Mouse (Mus musculus): ENCODE measurements around the gene Uba7. TPM values are rescaled to one million over a fixed set of nuclear protein-coding genes. Genes with fewer than 3 reads are reported as not detected.

Uba7 gene
- polyA plus RNA-seq (2017; shearing (Covaris generic)): 343 TPM

GRCm38 (mm10) chr9:107975399-107976386 is at the start of gene Uba7:
Gene Uba7 (plus strand): TSS chr9:107975505.

GRCm38 (mm10) chr9:107928169-107928568 is 47.1 kb upstream of the Uba7 start, which contains the start of gene Actl11:
Gene Actl11 (plus strand): TSS chr9:107928469.

GRCm38 (mm10) chr9:107935374-107935773 is 39.9 kb upstream of the Uba7 start, which contains the start of gene Camkv:
Gene Camkv (plus strand): TSS chr9:107935674.

GRCm38 (mm10) chr9:107949922-107950235 is 25.4 kb upstream of the Uba7 start, which contains the start of gene Traip:
Gene Traip (plus strand): TSS chr9:107950136.

GRCm38 (mm10) chr9:107982681-107983346 is 7.5 kb downstream of the Uba7 start, which contains the start of gene Gm20661:
Gene Gm20661 (plus strand): TSS chr9:107983058.

GRCm38 (mm10) chr9:107985131-107986119 is 10.1 kb downstream of the Uba7 start, which contains the start of gene Inka1:
Gene Inka1 (minus strand): TSS chr9:107985879.

GRCm38 (mm10) chr9:107992197-107992596 is 16.9 kb downstream of the Uba7 start, which contains the start of gene Cdhr4:
Gene Cdhr4 (plus strand): TSS chr9:107992497.

GRCm38 (mm10) chr9:107996049-107996448 is 20.7 kb downstream of the Uba7 start, which contains the start of gene Gm20662:
Gene Gm20662 (plus strand): TSS chr9:107996349.

GRCm38 (mm10) chr9:108001922-108002770 is 26.8 kb downstream of the Uba7 start, which contains the start of gene Ip6k1:
Gene Ip6k1 (plus strand): TSS chr9:108002501.

Other genes with a start within 250 kb of the Uba7 start
- 336 TPM for gene Rbm5, start 204.5 kb upstream of the Uba7 start, polyA plus RNA-seq (2017; shearing (Covaris generic))
- 128 TPM for gene Rbm6, start 102.3 kb upstream of the Uba7 start, polyA plus RNA-seq (2017; shearing (Covaris generic))
- 15.9 TPM for gene Mon1a, start 87.4 kb upstream of the Uba7 start, polyA plus RNA-seq (2017; shearing (Covaris generic))
- not detected for gene Mst1r, start 68.6 kb upstream of the Uba7 start, polyA plus RNA-seq (2017; shearing (Covaris generic))
- not detected for gene Actl11, start 47.0 kb upstream of the Uba7 start, polyA plus RNA-seq (2017; shearing (Covaris generic))
- not detected for gene Camkv, start 39.8 kb upstream of the Uba7 start, polyA plus RNA-seq (2017; shearing (Covaris generic))
- 4.0 TPM for gene Traip, start 25.4 kb upstream of the Uba7 start, polyA plus RNA-seq (2017; shearing (Covaris generic))
- gene Gm20661, start 7.6 kb downstream of the Uba7 start, polyA plus RNA-seq (2017; shearing (Covaris generic)): not detected
- 2.0 TPM for gene Inka1, start 10.4 kb downstream of the Uba7 start, polyA plus RNA-seq (2017; shearing (Covaris generic))
- 0.42 TPM for gene Cdhr4, start 17.0 kb downstream of the Uba7 start, polyA plus RNA-seq (2017; shearing (Covaris generic))
- gene Gm20662, start 20.8 kb downstream of the Uba7 start, polyA plus RNA-seq (2017; shearing (Covaris generic)): not detected
- 59.6 TPM for gene Ip6k1, start 27.0 kb downstream of the Uba7 start, polyA plus RNA-seq (2017; shearing (Covaris generic))
- gene Gmppb, start 73.7 kb downstream of the Uba7 start, polyA plus RNA-seq (2017; shearing (Covaris generic)): 40.5 TPM
- gene Amigo3, start 77.7 kb downstream of the Uba7 start, polyA plus RNA-seq (2017; shearing (Covaris generic)): 3.9 TPM
- 2.1 TPM for gene Mst1, start 104.9 kb downstream of the Uba7 start, polyA plus RNA-seq (2017; shearing (Covaris generic))
- gene Rnf123, start 107.8 kb downstream of the Uba7 start, polyA plus RNA-seq (2017; shearing (Covaris generic)): 172 TPM
- 108 TPM for gene Apeh, start 119.1 kb downstream of the Uba7 start, polyA plus RNA-seq (2017; shearing (Covaris generic))
- gene Bsn, start 214.9 kb downstream of the Uba7 start, polyA plus RNA-seq (2017; shearing (Covaris generic)): 0.60 TPM

Data from CD4-positive, CD25-positive, alpha-beta regulatory T cell, adult 9 weeks (primary cell).